20 mouse cellular contexts compared by ENCODE assay signal in genomic region chr15:97041182-97041581, GRCm38 (mm10). TPM values are rescaled to one million over a fixed set of nuclear protein-coding genes. Genes with fewer than 3 reads are reported as not detected.
DNase-seq lines count a peak whose midpoint lies in the region; ATAC-seq and TF ChIP-seq lines count a peak whose summit lies in the region.
"Had no signal": no experiment of that assay in that cellular context is flagged by ENCODE, and none has a peak within 500 bp of the region (broad histone marks: within the 10 kb centered on the region; RNA-seq: fewer than 3 reads in every experiment).

No protein-coding gene starts in this region.

- H3K9me3 ChIP-seq in intestine, embryonic 14.5 days (ENCODE audit: control insufficient read depth, low read length), result no peaks in the 10 kb centered on the region
- H3K9me3 ChIP-seq in intestine, postnatal 0 days (ENCODE audit: control insufficient read depth), result no peaks in the 10 kb centered on the region
- no peaks in the 10 kb centered on the region for H3K9me3 ChIP-seq in stomach, embryonic 14.5 days (ENCODE audit: control insufficient read depth, low read depth, low read length)
- no peaks in the 10 kb centered on the region for H3K9me3 ChIP-seq in stomach, postnatal 0 days (ENCODE audit: control insufficient read depth, low read length)
- H3K9me3 ChIP-seq in stomach, embryonic 16.5 days (replicated peaks; ENCODE audit: control insufficient read depth, low read length), result no peaks in the 10 kb centered on the region
- H3K9me3 ChIP-seq: forebrain, embryonic 15.5 days; hindbrain, embryonic 12.5 days had no signal

- TF ChIP-seq CTCF in intestine, postnatal 0 days (IDR thresholded peaks at IDR 0.05; ENCODE audit: low read depth), result no peak
- no peak for TF ChIP-seq CTCF in stomach, postnatal 0 days (IDR thresholded peaks at IDR 0.05; ENCODE audit: low read depth)

- 70% methylated on average over 9 of the region's 9 CpGs for WGBS in intestine, embryonic 14.5 days
- 79% methylated on average over 9 of the region's 9 CpGs for WGBS in intestine, postnatal 0 days
- WGBS in stomach, embryonic 14.5 days, result 63% methylated on average over 9 of the region's 9 CpGs
- 75% methylated on average over 9 of the region's 9 CpGs for WGBS in stomach, postnatal 0 days
- 68% methylated on average over 9 of the region's 9 CpGs for WGBS in stomach, embryonic 16.5 days

- H3K4me1 ChIP-seq in intestine, embryonic 14.5 days (replicated peaks; ENCODE audit: control insufficient read depth, insufficient read depth, low read length), result peaks cover 18% of the 10 kb centered on the region
- no peaks in the 10 kb centered on the region for H3K4me1 ChIP-seq in intestine, postnatal 0 days (replicated peaks; ENCODE audit: control insufficient read depth, insufficient read depth, low read length)
- H3K4me1 ChIP-seq in stomach, embryonic 14.5 days (ENCODE audit: control insufficient read depth, insufficient read depth, low read length), result peaks cover 20% of the 10 kb centered on the region
- no peaks in the 10 kb centered on the region for H3K4me1 ChIP-seq in stomach, postnatal 0 days (replicated peaks; ENCODE audit: control insufficient read depth, insufficient read depth)
- peaks cover 15% of the 10 kb centered on the region for H3K4me1 ChIP-seq in stomach, embryonic 16.5 days (ENCODE audit: control insufficient read depth, insufficient read depth, low read length)
- H3K4me1 ChIP-seq: forebrain, embryonic 15.5 days; hindbrain, embryonic 12.5 days; megakaryocyte, embryonic 14.5 days had no signal

- no peak for ATAC-seq in intestine, embryonic 14.5 days (replicated peaks; ENCODE audit: low FRiP score, low TSS enrichment, low read depth)
- no peak for ATAC-seq in intestine, postnatal 0 days
- no peak for ATAC-seq in stomach, embryonic 14.5 days (ENCODE audit: insufficient number of reproducible peaks, insufficient read depth, low FRiP score, low read depth)
- ATAC-seq in stomach, postnatal 0 days (ENCODE audit: low FRiP score, low TSS enrichment), result no peak
- ATAC-seq in stomach, embryonic 16.5 days (ENCODE audit: insufficient read depth, low FRiP score), result no peak
- ATAC-seq: forebrain, embryonic 15.5 days; midbrain, embryonic 16.5 days had no signal

- H3K27ac ChIP-seq in intestine, embryonic 14.5 days (ENCODE audit: low read depth), result peak overlapping the region; percentile 90
- no peak overlapping the region for H3K27ac ChIP-seq in intestine, postnatal 0 days (ENCODE audit: low read depth, low read length)
- H3K27ac ChIP-seq in stomach, embryonic 14.5 days (ENCODE audit: low read length), result peak overlapping the region; percentile 87
- H3K27ac ChIP-seq in stomach, postnatal 0 days (replicated peaks), result no peak overlapping the region
- peak overlapping the region; percentile 92 for H3K27ac ChIP-seq in stomach, embryonic 16.5 days (ENCODE audit: low read length)
- H3K27ac ChIP-seq: forebrain, embryonic 15.5 days; gastrocnemius, adult 2 months; hindbrain, embryonic 12.5 days; left cerebral cortex, adult 2 months had no signal

- H3K36me3 ChIP-seq in intestine, embryonic 14.5 days (ENCODE audit: control insufficient read depth, insufficient read depth, low read length), result no peaks in the 10 kb centered on the region
- no peaks in the 10 kb centered on the region for H3K36me3 ChIP-seq in intestine, postnatal 0 days (ENCODE audit: control insufficient read depth, insufficient read depth)
- H3K36me3 ChIP-seq in stomach, embryonic 14.5 days (ENCODE audit: control insufficient read depth, insufficient read depth, low read length), result no peaks in the 10 kb centered on the region
- H3K36me3 ChIP-seq in stomach, postnatal 0 days (ENCODE audit: control insufficient read depth, insufficient read depth, low read length), result no peaks in the 10 kb centered on the region
- H3K36me3 ChIP-seq in stomach, embryonic 16.5 days (ENCODE audit: control insufficient read depth, insufficient read depth, low read length), result no peaks in the 10 kb centered on the region
- H3K36me3 ChIP-seq: forebrain, embryonic 15.5 days; hindbrain, embryonic 12.5 days had no signal

- no peak for TF ChIP-seq EP300 in stomach, postnatal 0 days (optimal IDR thresholded peaks at IDR 0.05)

- DNase-seq in heart, adult 11 months, result peak; percentile 58
- DNase-seq in heart, adult 9 months (ENCODE audit: low spot score in 2 of 2), result no peak
- no peak for DNase-seq in intestine, embryonic 14.5 days (ENCODE audit: low spot score)
- DNase-seq in stomach, postnatal 0 days (ENCODE audit: low spot score), result no peak
- DNase-seq in thymus, adult 18-20 months, result no peak
- DNase-seq: adrenal gland, postnatal 14 days; cerebellum, adult 9-10 months; gastrocnemius, adult 2 months; kidney, adult 18-20 months; lung, adult 2 months had no signal

- H3K9ac ChIP-seq in intestine, embryonic 14.5 days (ENCODE audit: low read length), result no peak overlapping the region
- no peak overlapping the region for H3K9ac ChIP-seq in intestine, postnatal 0 days (ENCODE audit: low read depth, low read length)
- H3K9ac ChIP-seq in stomach, embryonic 14.5 days (replicated peaks; ENCODE audit: low read depth, low read length), result no peak overlapping the region
- no peak overlapping the region for H3K9ac ChIP-seq in stomach, postnatal 0 days (ENCODE audit: low read length)
- no peak overlapping the region for H3K9ac ChIP-seq in stomach, embryonic 16.5 days (ENCODE audit: low read length)
- H3K9ac ChIP-seq: forebrain, embryonic 15.5 days; hindbrain, embryonic 12.5 days had no signal

- no peak overlapping the region for H3K4me2 ChIP-seq in intestine, embryonic 14.5 days (ENCODE audit: low read length)
- H3K4me2 ChIP-seq in intestine, postnatal 0 days (replicated peaks; ENCODE audit: low read depth), result no peak overlapping the region
- H3K4me2 ChIP-seq in stomach, embryonic 14.5 days (replicated peaks; ENCODE audit: low read depth, low read length), result no peak overlapping the region
- no peak overlapping the region for H3K4me2 ChIP-seq in stomach, postnatal 0 days (replicated peaks; ENCODE audit: low read depth)
- no peak overlapping the region for H3K4me2 ChIP-seq in stomach, embryonic 16.5 days (ENCODE audit: low read depth, low read length)
- H3K4me2 ChIP-seq: forebrain, embryonic 15.5 days; hindbrain, embryonic 12.5 days had no signal

- no peak overlapping the region for H3K4me3 ChIP-seq in intestine, embryonic 14.5 days (ENCODE audit: low read depth, low read length)
- no peak overlapping the region for H3K4me3 ChIP-seq in intestine, postnatal 0 days (ENCODE audit: low read depth, low read length)
- H3K4me3 ChIP-seq in stomach, embryonic 14.5 days (ENCODE audit: low read depth, low read length), result no peak overlapping the region
- H3K4me3 ChIP-seq in stomach, postnatal 0 days (ENCODE audit: low read depth, low read length), result no peak overlapping the region
- H3K4me3 ChIP-seq in stomach, embryonic 16.5 days (replicated peaks; ENCODE audit: low read length), result no peak overlapping the region
- H3K4me3 ChIP-seq: erythroblast, embryonic 14.5 days; forebrain, embryonic 15.5 days; gastrocnemius, adult 2 months; hindbrain, embryonic 12.5 days; left cerebral cortex, adult 2 months; megakaryocyte, embryonic 14.5 days had no signal

- no peaks in the 10 kb centered on the region for H3K27me3 ChIP-seq in intestine, embryonic 14.5 days (replicated peaks; ENCODE audit: control insufficient read depth, insufficient read depth, low read length)
- no peaks in the 10 kb centered on the region for H3K27me3 ChIP-seq in intestine, postnatal 0 days (replicated peaks; ENCODE audit: control insufficient read depth, insufficient read depth, low read length)
- H3K27me3 ChIP-seq in stomach, embryonic 14.5 days (ENCODE audit: control insufficient read depth, insufficient read depth, low read length), result no peaks in the 10 kb centered on the region
- no peaks in the 10 kb centered on the region for H3K27me3 ChIP-seq in stomach, postnatal 0 days (ENCODE audit: control insufficient read depth, insufficient read depth, low read length)
- H3K27me3 ChIP-seq in stomach, embryonic 16.5 days (ENCODE audit: control insufficient read depth, insufficient read depth, low read length), result no peaks in the 10 kb centered on the region
- H3K27me3 ChIP-seq: CH12.LX; forebrain, embryonic 15.5 days; hindbrain, embryonic 12.5 days; megakaryocyte, embryonic 14.5 days had no signal

RNA-seq across cellular contexts. Expression of gene Slc38a4, which starts 14.6 kb away (rescaled TPM):
- polyA plus RNA-seq in intestine, embryonic 14.5 days (2014; fragmentation: Nextera tagmentation; extraction: Ambion mirVana), result 68.3 and 74.8 TPM in 2 replicates
- polyA plus RNA-seq in intestine, postnatal 0 days (2015; fragmentation: Nextera tagmentation; extraction: Ambion mirVana), result 8.8 and 11.4 TPM in 2 replicates
- polyA plus RNA-seq in stomach, embryonic 14.5 days (2014; fragmentation: Nextera tagmentation; extraction: Ambion mirVana), result 59.1 and 72.9 TPM in 2 replicates
- polyA plus RNA-seq in stomach, postnatal 0 days (2015; fragmentation: Nextera tagmentation; extraction: Ambion mirVana), result 9.7 and 10.8 TPM in 2 replicates
- polyA plus RNA-seq in stomach, embryonic 16.5 days (2015; fragmentation: Nextera tagmentation; extraction: Ambion mirVana), result 51.7 and 63.0 TPM in 2 replicates

Comparison
In these comparisons a context has a peak if more than half of its experiments do, and no peak if none do; other contexts are left out.
1. H3K27ac ChIP-seq: peak in intestine, embryonic 14.5 days (single experiment), stomach, embryonic 14.5 days (single experiment) and stomach, embryonic 16.5 days (single experiment); none in intestine, postnatal 0 days (single experiment) and stomach, postnatal 0 days (single experiment).